Mouse (Mus musculus) embryonic fibroblast, embryonic 13.5 days (primary cell): ENCODE results near the gene Ptprj.

Experiments
- CTCF ChIP-seq: IDR thresholded peaks from 2 replicates; pipeline ENCODE4 v1.5.1; 2011; ENCODE audit warnings: mild to moderate bottlenecking, control low read depth, low read length, moderate library complexity, borderline replicate concordance; ENCODE audit not compliant: insufficient read depth
- POLR2A ChIP-seq: IDR thresholded peaks from 2 replicates; pipeline ENCODE4 v1.6.1; 2011; ENCODE audit warnings: low read depth, mild to moderate bottlenecking, control low read depth, low read length, moderate library complexity

DNA sequence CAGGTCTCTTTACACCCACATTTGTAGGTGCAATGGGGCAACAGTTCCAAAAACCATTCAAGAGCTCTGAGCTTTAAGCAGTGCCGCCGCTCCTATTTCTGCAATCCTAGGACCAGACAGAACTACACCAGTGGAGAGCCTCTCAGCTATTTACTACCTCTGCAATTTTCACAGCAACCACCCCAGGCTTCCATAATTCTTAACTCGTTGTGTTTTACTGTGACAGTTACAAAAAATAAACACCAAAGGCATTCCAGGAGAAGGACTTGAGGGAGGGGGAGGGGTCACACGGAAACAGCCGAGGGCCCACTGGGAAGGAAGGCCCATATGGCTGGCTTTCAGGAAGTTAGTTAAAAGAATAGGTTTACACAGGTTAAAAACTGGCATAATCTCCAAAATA, 8.3 kb downstream of the Ptprj start:
- TF ChIP-seq POLR2A, result no peak
- no peak for TF ChIP-seq CTCF
